Mouse (Mus musculus) spleen, postnatal 36 days (tissue): ENCODE results near the gene Klhl24.

Source experiments
- DNase-seq, 2 experiments: peaks; one replicate each; pipeline ENCODE4 v3.0.0; 2022; ENCODE audit warnings: low spot score in 2 of 2, mixed read lengths in 1 of 2

Klhl24 gene

GRCm38 (mm10) chr16:20140772-20141531 is 43.6 kb downstream of the Klhl24 start, which contains the start of gene Yeats2:
TSS of gene Yeats2 (plus strand) at chr16:20141063.
- DNase-seq: peak; percentile 80 to 82

GRCm38 (mm10) chr16:20144568-20144967 is 47.2 kb downstream of the Klhl24 start:
- DNase-seq: no peak

GRCm38 (mm10) chr16:20151991-20152390 is 54.6 kb downstream of the Klhl24 start:
- no peak for DNase-seq

- DNase-seq: no peak
Observed at GRCm38 (mm10) chr16:20153742-20154141, 56.4 kb downstream of the Klhl24 start.

GRCm38 (mm10) chr16:20160130-20160529 is 62.8 kb downstream of the Klhl24 start:
- DNase-seq: no peak

GRCm38 (mm10) chr16:20169071-20169470 is 71.7 kb downstream of the Klhl24 start:
- DNase-seq: no peak

- peak in 1 of 2 experiments; percentile 6 for DNase-seq
Observed at GRCm38 (mm10) chr16:20169471-20170106, 72.2 kb downstream of the Klhl24 start.
